Mouse (Mus musculus) G1E (cell line): ENCODE data around the gene Tsnaxip1.

Experiments
- CTCF ChIP-seq: IDR thresholded peaks from 2 replicates; pipeline ENCODE4 v1.5.1; 2012; ENCODE audit warnings: low read depth, low read length, inconsistent platforms, mixed read lengths
- GATA1 ChIP-seq: IDR thresholded peaks from 2 replicates; pipeline ENCODE4 v1.6.1; 2012; ENCODE audit warnings: borderline replicate concordance, low read length, inconsistent platforms, mixed read lengths
- GATA2 ChIP-seq: IDR thresholded peaks from 2 replicates; pipeline ENCODE4 v1.6.1; 2012; ENCODE audit warnings: low read depth, low read length, inconsistent platforms, borderline replicate concordance

DNA sequence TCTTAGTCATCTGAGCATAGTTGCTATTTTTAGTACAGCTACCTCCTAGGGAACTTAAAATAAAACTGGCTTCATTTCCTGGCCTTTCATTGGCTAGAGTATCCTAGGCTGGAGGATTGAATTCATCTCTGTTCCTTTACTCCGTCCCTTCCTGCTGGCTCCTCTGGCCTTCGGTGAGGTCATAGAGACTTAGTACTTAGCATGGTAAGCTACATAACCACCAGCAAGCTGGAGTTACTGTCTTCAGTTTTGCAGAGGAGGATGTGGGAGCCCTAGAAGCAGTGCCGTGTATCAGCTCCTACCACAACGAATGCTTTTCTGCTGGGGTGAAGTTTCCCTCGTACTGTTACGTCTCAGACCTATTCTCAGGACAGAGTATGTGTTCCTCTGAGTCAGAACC, 46.8 kb downstream of the Tsnaxip1 start:
- no peak for TF ChIP-seq CTCF
- no peak for TF ChIP-seq GATA2
- TF ChIP-seq GATA1: no peak
